Mouse (Mus musculus): ENCODE results near the gene Rtkn2.

Rtkn2 gene

DNA sequence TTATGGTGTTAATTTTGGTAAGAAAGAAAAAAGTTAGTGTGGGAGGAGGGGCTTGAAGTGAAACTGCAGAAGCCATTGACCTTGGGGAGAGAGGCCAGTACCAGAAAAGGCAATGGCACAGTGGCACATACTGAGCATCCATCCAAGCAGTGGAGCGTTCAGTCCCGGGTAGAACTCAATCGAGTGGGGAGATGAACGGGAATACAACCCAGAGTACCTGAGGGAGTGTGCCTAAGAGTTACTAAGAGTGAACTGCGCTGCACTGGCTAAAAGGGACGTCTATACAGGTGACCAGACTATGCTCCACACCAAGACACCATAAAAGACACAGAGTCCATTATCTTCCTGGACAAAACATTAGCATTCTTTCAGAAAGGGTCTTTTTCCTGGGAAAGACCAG, 128.3 kb downstream of the Rtkn2 start:
- no peak for DNase-seq
